Mouse (Mus musculus) left cerebral cortex, postnatal 36 days (tissue): ENCODE data around the gene Nav2. TPM values are rescaled to one million over a fixed set of nuclear protein-coding genes. Genes with fewer than 3 reads are reported as not detected.

Experiments
- DNase-seq, 2 experiments: peaks; one replicate each; pipeline ENCODE4 v3.0.0; 2021 to 2022; ENCODE audit warnings: low spot score in 2 of 2, mixed read lengths in 1 of 2
- intact Hi-C: fragments of 180-260 bp; cut with DNase I; formaldehyde crosslinking; loops from one replicate; pipeline ENCODE4 v1.15.1; 2025
- total RNA-seq, 2 experiments: library from RNA; stranded (reverse); gene quantifications; 2 replicates each; pipeline ENCODE4 v1.2.3; 2021

Gene Nav2
- total RNA-seq, 2 experiments from 2014 or later, result 62.0 to 120 TPM

- no peak for DNase-seq
- intact Hi-C loops, result no loop called here
These were observed 408.1 kb downstream of the Nav2 start for GRCm38 (mm10) chr7:49316600-49316999.

- intact Hi-C loops, result no loop called here
These were observed 409.8 kb downstream of the Nav2 start for GRCm38 (mm10) chr7:49318183-49318897.

GRCm38 (mm10) chr7:49318898-49319293 is 410.4 kb downstream of the Nav2 start:
- no peak for DNase-seq
- intact Hi-C loops, result no loop called here

More at GRCm38 (mm10) chr7:49318183-49318897, 409.8 kb downstream of the Nav2 start:
- DNase-seq, result no peak

GRCm38 (mm10) chr7:49319981-49320380 is 411.5 kb downstream of the Nav2 start:
- intact Hi-C loops, result no loop called here
- no peak for DNase-seq

GRCm38 (mm10) chr7:49321124-49321531 is 412.6 kb downstream of the Nav2 start:
- intact Hi-C loops, result no loop called here
- DNase-seq, result no peak

- DNase-seq, result no peak
- intact Hi-C loops, result no loop called here
These were observed 413.7 kb downstream of the Nav2 start for GRCm38 (mm10) chr7:49322179-49322578.

- intact Hi-C loops, result no loop called here
- no peak for DNase-seq
These were observed 416.1 kb downstream of the Nav2 start for GRCm38 (mm10) chr7:49324575-49324974.

GRCm38 (mm10) chr7:49326136-49326722 is 417.7 kb downstream of the Nav2 start:
- intact Hi-C loops, result no loop called here
- no peak for DNase-seq

- intact Hi-C loops, result no loop called here
- DNase-seq, result no peak
These were observed 418.6 kb downstream of the Nav2 start for GRCm38 (mm10) chr7:49326967-49327742.

GRCm38 (mm10) chr7:49330181-49330580 is 421.7 kb downstream of the Nav2 start:
- no peak for DNase-seq
- intact Hi-C loops, result no loop called here

GRCm38 (mm10) chr7:49331939-49332338 is 423.4 kb downstream of the Nav2 start:
- intact Hi-C loops, result no loop called here
- DNase-seq, result no peak

GRCm38 (mm10) chr7:49332644-49333043 is 424.1 kb downstream of the Nav2 start:
- DNase-seq, result no peak
- intact Hi-C loops, result no loop called here

- DNase-seq, result no peak
- intact Hi-C loops, result no loop called here
These were observed 425.6 kb downstream of the Nav2 start for GRCm38 (mm10) chr7:49334163-49334562.

- no peak for DNase-seq
- intact Hi-C loops, result no loop called here
These were observed 426.5 kb downstream of the Nav2 start for GRCm38 (mm10) chr7:49335056-49335455.

GRCm38 (mm10) chr7:49336725-49337124 is 428.2 kb downstream of the Nav2 start:
- no peak for DNase-seq
- intact Hi-C loops, result no loop called here

GRCm38 (mm10) chr7:49337710-49338109 is 429.2 kb downstream of the Nav2 start:
- intact Hi-C loops, result no loop called here
- DNase-seq, result no peak

GRCm38 (mm10) chr7:49339953-49340352 is 431.4 kb downstream of the Nav2 start:
- intact Hi-C loops, result no loop called here
- no peak for DNase-seq

GRCm38 (mm10) chr7:49341151-49341918 is 432.8 kb downstream of the Nav2 start:
- DNase-seq, result no peak
- intact Hi-C loops, result no loop called here

- intact Hi-C loops, result no loop called here
- DNase-seq, result no peak
These were observed 433.5 kb downstream of the Nav2 start for GRCm38 (mm10) chr7:49341919-49342529.
